Mouse (Mus musculus): Measurements from ENCODE around the gene Gabrp. TPM values are rescaled to one million over a fixed set of nuclear protein-coding genes. Genes with fewer than 3 reads are reported as not detected.

Gene Gabrp
- total and polyA plus RNA-seq, 3 experiments: 0.08 TPM; not detected in 2

- H3K9ac ChIP-seq (ENCODE audit: insufficient read depth, low read depth): no peak within 1 kb of the TSS
- no peak within 1 kb of the TSS for H3K4me3 ChIP-seq (replicated peaks in 1 of 3; ENCODE audit: low read depth in 2 of 3, low read length in 2 of 3, poor library complexity in 1 of 3)
These were observed 65.3 kb downstream of the Gabrp start, which contains the start of gene Ranbp17 for GRCm38 (mm10) chr11:33513376-33513991. Gene Ranbp17, minus strand, starts transcription at chr11:33513746.

GRCm38 (mm10) chr11:33512854-33513375 lies 65.8 kb downstream of the Gabrp start:
- no peak overlapping the region for H3K27ac ChIP-seq (ENCODE audit: insufficient read depth, low read depth)
- no peak overlapping the region for H3K9ac ChIP-seq (ENCODE audit: insufficient read depth, low read depth)
- H3K36me3 ChIP-seq (replicated peaks in 1 of 2; ENCODE audit: control insufficient read depth in 1 of 2, insufficient read depth in 1 of 2, low read length in 1 of 2): no peaks in the 10 kb centered on the region
- H3K4me2 ChIP-seq (ENCODE audit: insufficient read depth, low read depth, poor library complexity, severe bottlenecking): no peak overlapping the region
- H3K9me3 ChIP-seq (replicated peaks; ENCODE audit: low read length): peaks cover 18% of the 10 kb centered on the region
- dilution Hi-C loops (cut with MboI; ENCODE audit: extremely low pct_ligation_motif_present, extremely low pct_unique_long_range_greater_than_20kb, low sequenced_read_pairs) (no loop called here), in situ Hi-C loops (cut with MboI; ENCODE audit: low pct_ligation_motif_present, low pct_unique_long_range_greater_than_20kb, low sequenced_read_pairs) (no loop called here)
- no peaks in the 10 kb centered on the region; a peak in 1 of 4 replicates for H3K4me1 ChIP-seq (ENCODE audit: control insufficient read depth in 1 of 2, insufficient read depth in 2 of 2)
- TF ChIP-seq CHD2 (IDR thresholded peaks at IDR 0.05; ENCODE audit: low read length): no peak
- no peak for TF ChIP-seq ZC3H11A (IDR thresholded peaks at IDR 0.05; ENCODE audit: low read depth, low read length)
- no peak for TF ChIP-seq TBP (conservative IDR thresholded peaks at IDR 0.05; ENCODE audit: low read depth, low read length)
- TF ChIP-seq GABPA (IDR thresholded peaks at IDR 0.05; ENCODE audit: insufficient replicate concordance, low read depth, low read length): no peak
- TF ChIP-seq ETS1 (conservative IDR thresholded peaks at IDR 0.05; ENCODE audit: low read depth, low read length): no peak
- no peak for TF ChIP-seq TCF12 (IDR thresholded peaks at IDR 0.05; ENCODE audit: low read depth, low read length)
- TF ChIP-seq MAX (IDR thresholded peaks at IDR 0.05; ENCODE audit: low read length): no peak
- TF ChIP-seq HCFC1 (IDR thresholded peaks at IDR 0.05; ENCODE audit: low read depth, low read length): no peak
- TF ChIP-seq POLR2A (IDR thresholded peaks at IDR 0.05; ENCODE audit: low read depth, low read length): no peak
- no peak for TF ChIP-seq NRF1 (IDR thresholded peaks at IDR 0.05; ENCODE audit: low read depth, low read length)
- TF ChIP-seq E2F4 (IDR thresholded peaks at IDR 0.05; ENCODE audit: insufficient replicate concordance, low read depth, low read length): no peak
- no peak for TF ChIP-seq NELFE (IDR thresholded peaks at IDR 0.05; ENCODE audit: low read depth, low read length)
- no peak for TF ChIP-seq MXI1 (IDR thresholded peaks at IDR 0.05; ENCODE audit: low read depth, low read length)
- TF ChIP-seq KAT2A (IDR thresholded peaks at IDR 0.05; ENCODE audit: insufficient replicate concordance, low read length): no peak
- TF ChIP-seq MAZ (IDR thresholded peaks at IDR 0.05; ENCODE audit: low read depth, low read length): no peak
- TF ChIP-seq MEF2A (IDR thresholded peaks at IDR 0.05; ENCODE audit: borderline replicate concordance, low read depth, low read length): no peak
- no peak for TF ChIP-seq JUN (IDR thresholded peaks at IDR 0.05; ENCODE audit: insufficient read depth, low read depth, low read length)
- no peak for TF ChIP-seq ZKSCAN1 (IDR thresholded peaks at IDR 0.05; ENCODE audit: borderline replicate concordance, low read depth, low read length)
- TF ChIP-seq ELF1 (IDR thresholded peaks at IDR 0.05; ENCODE audit: low read depth, low read length): no peak
- H3K79me2 ChIP-seq (replicated peaks; ENCODE audit: control insufficient read depth, extremely low read depth, insufficient read depth, poor library complexity, severe bottlenecking): no peaks in the 10 kb centered on the region
- no peak overlapping the region for H3K4me3 ChIP-seq (replicated peaks in 1 of 3; ENCODE audit: low read depth in 2 of 3, low read length in 2 of 3, poor library complexity in 1 of 3)
- H3K27me3 ChIP-seq (replicated peaks): no peaks in the 10 kb centered on the region
- DNase-seq (ENCODE audit: extremely low read depth): no peak

More at GRCm38 (mm10) chr11:33513376-33513991, 65.3 kb downstream of the Gabrp start, which contains the start of gene Ranbp17:
- in situ Hi-C loops (cut with MboI; ENCODE audit: low pct_ligation_motif_present, low pct_unique_long_range_greater_than_20kb, low sequenced_read_pairs) (no loop called here), dilution Hi-C loops (cut with MboI; ENCODE audit: extremely low pct_ligation_motif_present, extremely low pct_unique_long_range_greater_than_20kb, low sequenced_read_pairs) (no loop called here)
- no peaks in the 10 kb centered on the region for H3K27me3 ChIP-seq (replicated peaks)
- H3K27ac ChIP-seq (ENCODE audit: insufficient read depth, low read depth): no peak within 1 kb of the TSS
- H3K36me3 ChIP-seq (replicated peaks in 1 of 2; ENCODE audit: control insufficient read depth in 1 of 2, insufficient read depth in 1 of 2, low read length in 1 of 2): no peaks in the 10 kb centered on the region
- no peak for DNase-seq (ENCODE audit: extremely low read depth)
- no peak within 1 kb of the TSS for H3K4me2 ChIP-seq (ENCODE audit: insufficient read depth, low read depth, poor library complexity, severe bottlenecking)
- no peaks in the 10 kb centered on the region; a peak in 1 of 4 replicates for H3K4me1 ChIP-seq (ENCODE audit: control insufficient read depth in 1 of 2, insufficient read depth in 2 of 2)
- H3K79me2 ChIP-seq (replicated peaks; ENCODE audit: control insufficient read depth, extremely low read depth, insufficient read depth, poor library complexity, severe bottlenecking): no peaks in the 10 kb centered on the region
- H3K9me3 ChIP-seq (replicated peaks; ENCODE audit: low read length): peaks cover 18% of the 10 kb centered on the region
- no peak for TF ChIP-seq MXI1 (IDR thresholded peaks at IDR 0.05; ENCODE audit: low read depth, low read length)
- no peak for TF ChIP-seq POLR2A (IDR thresholded peaks at IDR 0.05; ENCODE audit: low read depth, low read length)
- no peak for TF ChIP-seq RCOR1 (conservative IDR thresholded peaks at IDR 0.05; ENCODE audit: low read depth, low read length)
